Mouse (Mus musculus): ENCODE measurements around the gene Rcan2. TPM values are rescaled to one million over a fixed set of nuclear protein-coding genes. Genes with fewer than 3 reads are reported as not detected.
A peak's percentile ranks its signal among the peaks of the same experiment; 100 is the strongest.

The Rcan2 gene
- polyA plus RNA-seq, 1 experiment from 2014 or later = 56.1 TPM

GRCm38 (mm10) chr17:44020707-44021220, 219.6 kb downstream of the Rcan2 start:
- WGBS = 56% methylated on average over 6 of the region's 6 CpGs
- Histone ChIP-seq H3K4me1 (replicated peaks) (peaks cover 15% of the 10 kb centered on the region), H3K4me3 (no peak overlapping the region), H3K9ac (no peak overlapping the region), H3K9me3 (replicated peaks) (no peaks in the 10 kb centered on the region), H3K4me2 (no peak overlapping the region), H3K27me3 (no peaks in the 10 kb centered on the region), H3K36me3 (no peaks in the 10 kb centered on the region; the same call in 1 of the 2 replicates), H3K27ac (peak overlapping the region; percentile 51)
- peak; percentile 35; the same call in 1 of the 2 replicates for ATAC-seq (replicated peaks; ENCODE audit: insufficient number of reproducible peaks, insufficient read depth, low FRiP score, low read depth)

GRCm38 (mm10) chr17:44023842-44024241, 222.7 kb downstream of the Rcan2 start:
- peaks cover 36% of the 10 kb centered on the region for H3K4me1 ChIP-seq (replicated peaks)
- no peak for ATAC-seq (replicated peaks; ENCODE audit: insufficient number of reproducible peaks, insufficient read depth, low FRiP score, low read depth)
- H3K27me3 ChIP-seq = no peaks in the 10 kb centered on the region
- no peak overlapping the region for H3K27ac ChIP-seq
- 69% methylated on average over 2 of the region's 2 CpGs for WGBS
- no peaks in the 10 kb centered on the region for H3K9me3 ChIP-seq (replicated peaks)
- H3K4me2 ChIP-seq = no peak overlapping the region
- no peak overlapping the region for H3K4me3 ChIP-seq
- no peaks in the 10 kb centered on the region for H3K36me3 ChIP-seq
- no peak overlapping the region for H3K9ac ChIP-seq

- no peak overlapping the region for H3K27ac ChIP-seq
- H3K36me3 ChIP-seq = no peaks in the 10 kb centered on the region
- no peak overlapping the region for H3K4me3 ChIP-seq
- H3K9ac ChIP-seq = no peak overlapping the region
- WGBS = 79% methylated on average over 2 of the region's 2 CpGs
- no peak overlapping the region for H3K4me2 ChIP-seq
- H3K4me1 ChIP-seq (replicated peaks) = peaks cover 36% of the 10 kb centered on the region
- ATAC-seq (replicated peaks; ENCODE audit: insufficient number of reproducible peaks, insufficient read depth, low FRiP score, low read depth) = no peak
- H3K27me3 ChIP-seq = no peaks in the 10 kb centered on the region
- no peaks in the 10 kb centered on the region for H3K9me3 ChIP-seq (replicated peaks)
These were observed 223.9 kb downstream of the Rcan2 start for GRCm38 (mm10) chr17:44025011-44025410.

GRCm38 (mm10) chr17:44025935-44026334, 224.8 kb downstream of the Rcan2 start:
- 48% methylated on average over 6 of the region's 6 CpGs for WGBS
- H3K27ac ChIP-seq = peak overlapping the region; percentile 90
- no peak for ATAC-seq (replicated peaks; ENCODE audit: insufficient number of reproducible peaks, insufficient read depth, low FRiP score, low read depth)
- H3K27me3 ChIP-seq = no peaks in the 10 kb centered on the region
- no peak overlapping the region for H3K4me3 ChIP-seq
- peaks cover 35% of the 10 kb centered on the region for H3K4me1 ChIP-seq (replicated peaks)
- no peaks in the 10 kb centered on the region for H3K9me3 ChIP-seq (replicated peaks)
- H3K36me3 ChIP-seq = no peaks in the 10 kb centered on the region
- H3K9ac ChIP-seq = no peak overlapping the region
- peak overlapping the region; percentile 17; the same call in 1 of the 2 replicates for H3K4me2 ChIP-seq

GRCm38 (mm10) chr17:44026378-44026777, 225.2 kb downstream of the Rcan2 start:
- Histone ChIP-seq H3K4me1 (replicated peaks) (peaks cover 37% of the 10 kb centered on the region), H3K4me2 (peak overlapping the region; percentile 17; the same call in 1 of the 2 replicates), H3K36me3 (no peaks in the 10 kb centered on the region), H3K4me3 (no peak overlapping the region), H3K9ac (no peak overlapping the region), H3K9me3 (replicated peaks) (no peaks in the 10 kb centered on the region), H3K27me3 (no peaks in the 10 kb centered on the region), H3K27ac (peak overlapping the region; percentile 90)
- peak; percentile 87 for ATAC-seq (replicated peaks; ENCODE audit: insufficient number of reproducible peaks, insufficient read depth, low FRiP score, low read depth)
- 8% methylated on average over 5 of the region's 5 CpGs for WGBS

- Histone ChIP-seq H3K27me3 (no peaks in the 10 kb centered on the region), H3K36me3 (no peaks in the 10 kb centered on the region), H3K4me2 (peak overlapping the region; percentile 17), H3K4me1 (replicated peaks) (peaks cover 40% of the 10 kb centered on the region), H3K27ac (peak overlapping the region; percentile 90), H3K9me3 (replicated peaks) (no peaks in the 10 kb centered on the region), H3K4me3 (no peak overlapping the region), H3K9ac (no peak overlapping the region)
- ATAC-seq (replicated peaks; ENCODE audit: insufficient number of reproducible peaks, insufficient read depth, low FRiP score, low read depth) = 0 out of 2 replicates have a peak, but pooled peaks have one; percentile 4
These were observed 225.6 kb downstream of the Rcan2 start for GRCm38 (mm10) chr17:44026786-44027185.

- no peaks in the 10 kb centered on the region for H3K9me3 ChIP-seq (replicated peaks)
- ATAC-seq (replicated peaks; ENCODE audit: insufficient number of reproducible peaks, insufficient read depth, low FRiP score, low read depth) = no peak
- H3K9ac ChIP-seq = no peak overlapping the region
- no peak overlapping the region for H3K4me2 ChIP-seq
- H3K27ac ChIP-seq = peak overlapping the region; percentile 90
- H3K36me3 ChIP-seq = no peaks in the 10 kb centered on the region
- H3K27me3 ChIP-seq = no peaks in the 10 kb centered on the region
- WGBS = 79% methylated on average over 9 of the region's 9 CpGs
- no peak overlapping the region for H3K4me3 ChIP-seq
- peaks cover 40% of the 10 kb centered on the region for H3K4me1 ChIP-seq (replicated peaks)
These were observed 226.2 kb downstream of the Rcan2 start for GRCm38 (mm10) chr17:44027311-44027710.

GRCm38 (mm10) chr17:44029616-44030015, 228.5 kb downstream of the Rcan2 start:
- no peak for ATAC-seq (replicated peaks; ENCODE audit: insufficient number of reproducible peaks, insufficient read depth, low FRiP score, low read depth)
- no peaks in the 10 kb centered on the region for H3K36me3 ChIP-seq
- WGBS = 50% methylated on average over 5 of the region's 5 CpGs

GRCm38 (mm10) chr17:44030776-44031587, 229.8 kb downstream of the Rcan2 start:
- ATAC-seq (replicated peaks; ENCODE audit: insufficient number of reproducible peaks, insufficient read depth, low FRiP score, low read depth) = no peak

More at GRCm38 (mm10) chr17:44029616-44030015, 228.5 kb downstream of the Rcan2 start:
- no peaks in the 10 kb centered on the region for H3K27me3 ChIP-seq
- no peak overlapping the region for H3K9ac ChIP-seq
- H3K9me3 ChIP-seq (replicated peaks) = no peaks in the 10 kb centered on the region
- no peak overlapping the region for H3K4me2 ChIP-seq
- no peak overlapping the region for H3K4me3 ChIP-seq
- no peak overlapping the region for H3K27ac ChIP-seq
- peaks cover 40% of the 10 kb centered on the region for H3K4me1 ChIP-seq (replicated peaks)

GRCm38 (mm10) chr17:44035005-44035404, 233.9 kb downstream of the Rcan2 start:
- Histone ChIP-seq H3K4me3 (no peak overlapping the region), H3K4me2 (no peak overlapping the region), H3K36me3 (no peaks in the 10 kb centered on the region), H3K27me3 (no peaks in the 10 kb centered on the region), H3K9ac (no peak overlapping the region), H3K9me3 (replicated peaks) (no peaks in the 10 kb centered on the region), H3K4me1 (replicated peaks) (peaks cover 16% of the 10 kb centered on the region), H3K27ac (no peak overlapping the region)
- no peak for ATAC-seq (replicated peaks; ENCODE audit: insufficient number of reproducible peaks, insufficient read depth, low FRiP score, low read depth)
- 97% methylated on average over 1 of the region's 1 CpGs for WGBS

More at GRCm38 (mm10) chr17:44030776-44031587, 229.8 kb downstream of the Rcan2 start:
- Histone ChIP-seq H3K36me3 (no peaks in the 10 kb centered on the region), H3K27ac (peak overlapping the region; percentile 70), H3K9me3 (replicated peaks) (no peaks in the 10 kb centered on the region), H3K9ac (no peak overlapping the region), H3K4me1 (replicated peaks) (peaks cover 35% of the 10 kb centered on the region), H3K27me3 (no peaks in the 10 kb centered on the region), H3K4me3 (no peak overlapping the region), H3K4me2 (no peak overlapping the region)
- 35% methylated on average over 3 of the region's 3 CpGs for WGBS

- H3K9ac ChIP-seq = no peak overlapping the region
- no peaks in the 10 kb centered on the region for H3K4me1 ChIP-seq (replicated peaks)
- H3K27ac ChIP-seq = no peak overlapping the region
- 59% methylated on average over 9 of the region's 9 CpGs for WGBS
- H3K4me2 ChIP-seq = no peak overlapping the region
- ATAC-seq (replicated peaks; ENCODE audit: insufficient number of reproducible peaks, insufficient read depth, low FRiP score, low read depth) = no peak
- no peaks in the 10 kb centered on the region; the same call in 1 of the 2 replicates for H3K36me3 ChIP-seq
- no peaks in the 10 kb centered on the region for H3K27me3 ChIP-seq
- H3K4me3 ChIP-seq = no peak overlapping the region
- no peaks in the 10 kb centered on the region for H3K9me3 ChIP-seq (replicated peaks)
These were observed 237.5 kb downstream of the Rcan2 start for GRCm38 (mm10) chr17:44038656-44039055.

Data from heart, embryonic 15.5 days (tissue).